Mouse (Mus musculus) forebrain, postnatal 0 days (tissue): ENCODE results near the gene Batf2. TPM values are rescaled to one million over a fixed set of nuclear protein-coding genes. Genes with fewer than 3 reads are reported as not detected.
"Not testable (repeated sequence)": the region's sequence is repeated elsewhere in the genome, so short reads cannot be mapped to it uniquely, and the experiment has no call there.

Experiments
- ATAC-seq: fragments of 200-750 bp; cut with Nextera tagmentation; 2 replicates; pipeline ENCODE4 v1.8.0; 2017; ENCODE audit warnings: mild to moderate bottlenecking, moderate library complexity
- DNase-seq: peaks from one replicate; pipeline ENCODE4 v3.0.0-alpha.2; 2015
- H3K27ac ChIP-seq: fragments of 300-500 bp; sonication (generic); 2 replicates; pipeline ENCODE4 v1.5.1; 2014; ENCODE audit warnings: low read depth, mild to moderate bottlenecking, antibody characterized with exemption, low read length, moderate library complexity, mixed read lengths
- H3K27me3 ChIP-seq: fragments of 300-500 bp; sonication (generic); 2 replicates; pipeline ENCODE4 v1.6.1; 2014; ENCODE audit warnings: mild to moderate bottlenecking, low read length, mixed read lengths; ENCODE audit not compliant: insufficient read depth
- H3K36me3 ChIP-seq: fragments of 300-500 bp; sonication (generic); 2 replicates; pipeline ENCODE4 v1.6.1; 2014; ENCODE audit warnings: mild to moderate bottlenecking, moderate library complexity; ENCODE audit not compliant: insufficient read depth
- H3K4me1 ChIP-seq: fragments of 300-500 bp; sonication (generic); 2 replicates; pipeline ENCODE4 v1.6.1; 2014; ENCODE audit warnings: antibody characterized with exemption; ENCODE audit not compliant: insufficient read depth
- H3K4me2 ChIP-seq: fragments of 300-500 bp; sonication (generic); 2 replicates; pipeline ENCODE4 v1.6.1; 2014; ENCODE audit warnings: low read depth, mild to moderate bottlenecking, moderate library complexity
- H3K4me3 ChIP-seq: fragments of 300-500 bp; sonication (generic); 2 replicates; pipeline ENCODE4 v1.5.1; 2014; ENCODE audit warnings: low read depth, low read length, mixed read lengths
- H3K9ac ChIP-seq: fragments of 300-500 bp; sonication (generic); 2 replicates; pipeline ENCODE4 v1.6.1; 2014; ENCODE audit warnings: mild to moderate bottlenecking
- H3K9me3 ChIP-seq: fragments of 300-500 bp; sonication (generic); 2 replicates; pipeline ENCODE4 v1.6.1; 2016; ENCODE audit warnings: low read length
- CTCF ChIP-seq: sonication (generic); IDR thresholded peaks from 2 replicates; pipeline ENCODE4 v1.5.1; 2016; ENCODE audit warnings: antibody characterized with exemption, control low read depth, low read depth
- WGBS: fragments of 180-500 bp; shearing (Covaris S2); extraction: QIAGEN DNeasy Blood & Tissue Kit; methylation state at CpG from one replicate; pipeline ENCODE4 v1.1.7; 2014; 5-methylcytosine and 5-hydroxymethylcytosine counted together
- polyA plus RNA-seq: library from polyadenylated mRNA; unstranded; fragments of >200 nt; fragmentation: Nextera tagmentation; extraction: Ambion mirVana; gene quantifications from 2 replicates; pipeline ENCODE4 v1.2.1, GENCODE M21; 2015
- total RNA-seq: library from RNA; depleted of rRNA; stranded (reverse); fragments of >200 nt; gene quantifications from 2 replicates; pipeline ENCODE4 v1.2.3, GENCODE M21; 2014

The Batf2 gene
- total and polyA plus RNA-seq, 2 experiments from 2014 or later: not detected

- Histone ChIP-seq H3K9me3 (no peaks in the 10 kb centered on the region), H3K36me3 (peaks cover 32% of the 10 kb centered on the region), H3K27ac (no peak overlapping the region), H3K27me3 (no peaks in the 10 kb centered on the region), H3K4me2 (no peak overlapping the region), H3K4me3 (no peak overlapping the region), H3K9ac (no peak overlapping the region), H3K4me1 (no peaks in the 10 kb centered on the region; the same call in 1 of the 2 replicates)
- no peak for TF ChIP-seq CTCF
- DNase-seq (no peak), ATAC-seq (no peak)
- 84% methylated on average over 7 of the region's 7 CpGs for WGBS
Observed at GRCm38 (mm10) chr19:6132171-6132827, 8.5 kb upstream of the Batf2 start.

GRCm38 (mm10) chr19:6133197-6133596, 7.6 kb upstream of the Batf2 start:
- peaks cover 35% of the 10 kb centered on the region for H3K36me3 ChIP-seq
- H3K4me1 ChIP-seq, H3K27me3 ChIP-seq, H3K4me3 ChIP-seq, ATAC-seq, H3K9me3 ChIP-seq, DNase-seq, H3K9ac ChIP-seq, H3K4me2 ChIP-seq, H3K27ac ChIP-seq: not testable (repeated sequence)
- WGBS: 62% methylated on average over 1 of the region's 1 CpGs

- H3K9ac ChIP-seq: no peak overlapping the region
- no peak overlapping the region for H3K4me2 ChIP-seq
- peaks cover 35% of the 10 kb centered on the region for H3K36me3 ChIP-seq
- no peak for TF ChIP-seq CTCF
- DNase-seq (no peak), ATAC-seq (no peak)
- H3K4me1 ChIP-seq: peaks cover 10% of the 10 kb centered on the region
- no peak overlapping the region for H3K4me3 ChIP-seq
- H3K9me3 ChIP-seq: no peaks in the 10 kb centered on the region
- no peaks in the 10 kb centered on the region for H3K27me3 ChIP-seq
- 91% methylated on average over 3 of the region's 3 CpGs for WGBS
- H3K27ac ChIP-seq: no peak overlapping the region
Observed at GRCm38 (mm10) chr19:6136397-6136796, 4.4 kb upstream of the Batf2 start.

GRCm38 (mm10) chr19:6139701-6140100, 1.1 kb upstream of the Batf2 start:
- Histone ChIP-seq H3K36me3 (peaks cover 26% of the 10 kb centered on the region), H3K27me3 (no peaks in the 10 kb centered on the region), H3K4me3 (peak overlapping the region; percentile 68), H3K4me2 (peak overlapping the region; percentile 89), H3K27ac (peak overlapping the region; percentile 96; the same call in 1 of the 2 replicates), H3K9ac (peak overlapping the region; percentile 77), H3K4me1 (peaks cover 10% of the 10 kb centered on the region), H3K9me3 (no peaks in the 10 kb centered on the region)
- whole genome bisulfite sequencing: 92% methylated on average over 6 of the region's 6 CpGs
- no peak for DNase-seq
- ATAC-seq: no peak
- no peak for TF ChIP-seq CTCF

GRCm38 (mm10) chr19:6140374-6140677, 457 bp upstream of the Batf2 start:
- peaks cover 10% of the 10 kb centered on the region for H3K4me1 ChIP-seq
- H3K4me3 ChIP-seq: peak overlapping the region; percentile 68
- H3K9ac ChIP-seq: peak overlapping the region; percentile 77
- peaks cover 20% of the 10 kb centered on the region for H3K36me3 ChIP-seq
- no peak for TF ChIP-seq CTCF
- H3K9me3 ChIP-seq: no peaks in the 10 kb centered on the region
- peak overlapping the region; percentile 89 for H3K4me2 ChIP-seq
- no peak for ATAC-seq
- DNase-seq: no peak
- H3K27me3 ChIP-seq: no peaks in the 10 kb centered on the region
- H3K27ac ChIP-seq: peak overlapping the region; percentile 96
- WGBS: 3% methylated on average over 16 of the region's 16 CpGs

GRCm38 (mm10) chr19:6141394-6141749, 589 bp downstream of the Batf2 start, which contains the start of gene Arl2:
Gene Arl2, minus strand, starts transcription at chr19:6141548.
- peak within 1 kb of the TSS; percentile 89 for H3K4me2 ChIP-seq
- H3K27me3 ChIP-seq: no peaks in the 10 kb centered on the region
- H3K9ac ChIP-seq: peak within 1 kb of the TSS; percentile 77
- no peaks in the 10 kb centered on the region for H3K9me3 ChIP-seq
- ATAC-seq (peak; percentile 80), DNase-seq (no peak)
- WGBS: 0% methylated on average over 15 of the region's 15 CpGs
- TF ChIP-seq CTCF: peak; percentile 56
- H3K4me3 ChIP-seq: peak within 1 kb of the TSS; percentile 68
- H3K27ac ChIP-seq: peak within 1 kb of the TSS; percentile 96
- peaks cover 10% of the 10 kb centered on the region for H3K4me1 ChIP-seq
- H3K36me3 ChIP-seq: peaks cover 11% of the 10 kb centered on the region; the same call in 1 of the 2 replicates

- TF ChIP-seq CTCF: no peak
- peaks cover 7% of the 10 kb centered on the region for H3K4me1 ChIP-seq
Observed at GRCm38 (mm10) chr19:6144842-6145241, 4.1 kb downstream of the Batf2 start.

More at GRCm38 (mm10) chr19:6144842-6145241, 4.1 kb downstream of the Batf2 start:
- WGBS: 82% methylated on average over 5 of the region's 5 CpGs
- H3K9me3 ChIP-seq: no peaks in the 10 kb centered on the region
- ATAC-seq (no peak), DNase-seq (no peak)
- no peaks in the 10 kb centered on the region for H3K36me3 ChIP-seq
- H3K4me2 ChIP-seq: no peak overlapping the region
- H3K27me3 ChIP-seq: no peaks in the 10 kb centered on the region
- no peak overlapping the region for H3K9ac ChIP-seq
- H3K27ac ChIP-seq: no peak overlapping the region
- H3K4me3 ChIP-seq: no peak overlapping the region
